Mouse (Mus musculus): ENCODE measurements around the gene Spice1. TPM values are rescaled to one million over a fixed set of nuclear protein-coding genes. Genes with fewer than 3 reads are reported as not detected.

Spice1 gene
- polyA plus RNA-seq, 1 experiment = 0.75 TPM

DNA sequence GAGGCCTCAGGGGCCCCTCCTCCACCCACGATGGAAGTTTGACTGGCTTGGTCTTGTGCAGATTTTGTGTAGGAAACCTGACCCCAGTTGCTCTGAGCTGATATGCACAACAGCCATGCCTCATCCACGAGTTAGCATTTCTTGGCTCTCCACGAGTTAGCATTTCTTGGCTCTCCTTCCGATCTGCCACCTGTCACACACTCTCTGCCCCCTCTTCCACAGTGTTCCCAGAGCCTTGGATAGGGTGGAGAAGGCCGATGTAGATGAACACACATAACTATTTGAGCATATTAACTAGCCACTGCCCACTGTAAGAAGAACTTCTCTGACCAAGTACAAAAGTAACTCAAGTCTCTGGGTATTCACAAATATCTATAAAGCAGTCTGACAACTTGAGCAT lies 81.5 kb downstream of the Spice1 start:
- H3K4me3 ChIP-seq (replicated peaks) = no peak overlapping the region

DNA sequence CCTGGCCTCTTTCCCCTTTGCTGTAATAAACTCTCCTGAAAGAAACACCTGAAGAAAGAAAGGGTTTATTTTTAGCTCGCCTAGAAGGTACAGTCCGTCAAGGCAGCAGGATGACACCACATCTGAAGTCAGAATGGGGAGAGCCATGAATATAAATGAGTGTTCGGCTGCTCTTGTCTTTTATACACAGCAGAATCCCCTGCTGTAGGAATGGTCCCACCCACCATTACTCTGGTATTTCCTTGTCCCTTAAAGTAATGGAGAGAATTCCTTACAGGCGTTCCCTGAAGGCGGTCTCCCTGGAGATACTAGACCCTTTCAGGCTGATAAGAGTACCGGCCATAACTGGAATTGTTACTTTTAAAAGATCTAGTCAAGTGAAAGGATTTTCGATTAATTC lies 83.1 kb downstream of the Spice1 start:
- Histone ChIP-seq H3K27me3 (ENCODE audit: control insufficient read depth) (no peaks in the 10 kb centered on the region), H3K4me3 (replicated peaks) (no peak overlapping the region), H3K9me3 (ENCODE audit: control insufficient read depth, low read length) (no peaks in the 10 kb centered on the region), H3K4me1 (ENCODE audit: control insufficient read depth) (no peaks in the 10 kb centered on the region), H3K36me3 (ENCODE audit: control insufficient read depth) (no peaks in the 10 kb centered on the region)
- TF ChIP-seq GATA1 (IDR thresholded peaks at IDR 0.05; ENCODE audit: low read length) (no peak), TAL1 (IDR thresholded peaks at IDR 0.05; ENCODE audit: low read length) (no peak)

More for the DNA sequence above, 81.5 kb downstream of the Spice1 start:
- H3K9me3 ChIP-seq (ENCODE audit: control insufficient read depth, low read length) = no peaks in the 10 kb centered on the region
- no peak for TF ChIP-seq TAL1 (IDR thresholded peaks at IDR 0.05; ENCODE audit: low read length)
- TF ChIP-seq GATA1 (IDR thresholded peaks at IDR 0.05; ENCODE audit: low read length) = no peak
- no peaks in the 10 kb centered on the region for H3K27me3 ChIP-seq (ENCODE audit: control insufficient read depth)
- H3K36me3 ChIP-seq (ENCODE audit: control insufficient read depth) = no peaks in the 10 kb centered on the region
- no peaks in the 10 kb centered on the region for H3K4me1 ChIP-seq (ENCODE audit: control insufficient read depth)

DNA sequence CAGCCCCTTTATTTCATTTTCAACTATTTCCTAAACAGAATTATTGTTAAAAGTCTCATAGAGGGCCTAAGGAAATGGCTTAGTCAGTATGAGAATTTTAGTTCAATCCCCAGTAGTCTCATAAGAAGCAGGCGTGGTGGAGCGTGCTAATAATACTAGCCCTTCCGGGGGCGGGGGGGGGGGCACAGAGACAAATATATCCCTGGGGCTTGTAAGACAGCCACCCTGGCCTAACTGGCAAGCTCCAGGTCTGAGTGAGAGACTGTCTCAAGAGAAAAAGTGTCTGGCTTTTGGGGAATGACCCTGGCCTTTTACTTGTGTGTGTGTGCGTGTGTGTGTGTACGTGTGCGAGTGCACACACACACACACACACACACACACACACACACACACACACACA lies 88.0 kb downstream of the Spice1 start:
- Histone ChIP-seq H3K4me3 (replicated peaks) (no peak overlapping the region), H3K36me3 (ENCODE audit: control insufficient read depth) (no peaks in the 10 kb centered on the region), H3K4me1 (ENCODE audit: control insufficient read depth) (no peaks in the 10 kb centered on the region), H3K27me3 (ENCODE audit: control insufficient read depth) (no peaks in the 10 kb centered on the region), H3K9me3 (ENCODE audit: control insufficient read depth, low read length) (no peaks in the 10 kb centered on the region)
- TF ChIP-seq TAL1 (IDR thresholded peaks at IDR 0.05; ENCODE audit: low read length) (no peak), GATA1 (IDR thresholded peaks at IDR 0.05; ENCODE audit: low read length) (no peak)

DNA sequence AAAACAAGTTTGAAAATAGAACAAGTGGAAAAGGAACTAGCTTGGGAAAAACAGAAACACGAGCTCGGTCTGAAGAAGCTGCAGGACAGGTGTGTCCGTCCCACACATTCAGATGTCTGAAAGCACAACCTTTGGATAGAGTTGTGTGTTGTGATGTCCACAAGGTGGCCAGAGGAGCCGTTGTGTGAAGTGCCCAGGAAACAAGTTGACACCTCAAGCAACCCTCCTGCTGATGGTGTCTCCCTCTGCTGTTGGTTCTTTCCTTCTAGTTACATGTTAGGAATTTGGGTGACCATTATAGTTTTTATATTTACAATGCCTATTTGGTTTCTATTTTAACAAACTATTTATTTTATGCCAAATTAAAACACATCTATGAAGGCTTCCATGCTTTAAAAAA lies 88.6 kb downstream of the Spice1 start:
- no peaks in the 10 kb centered on the region for H3K27me3 ChIP-seq (ENCODE audit: control insufficient read depth)
- no peak overlapping the region for H3K4me3 ChIP-seq (replicated peaks)
- no peaks in the 10 kb centered on the region for H3K9me3 ChIP-seq (ENCODE audit: control insufficient read depth, low read length)
- no peak for TF ChIP-seq TAL1 (IDR thresholded peaks at IDR 0.05; ENCODE audit: low read length)
- no peak for TF ChIP-seq GATA1 (IDR thresholded peaks at IDR 0.05; ENCODE audit: low read length)
- H3K36me3 ChIP-seq (ENCODE audit: control insufficient read depth) = no peaks in the 10 kb centered on the region
- no peaks in the 10 kb centered on the region for H3K4me1 ChIP-seq (ENCODE audit: control insufficient read depth)

Other genes with a start within 250 kb of the Spice1 start
- gene Atp6v1a, start 207.4 kb upstream of the Spice1 start, polyA plus RNA-seq (2012) = 0.06 and 0.12 TPM in 2 replicates
- gene Naa50, start 207.3 kb upstream of the Spice1 start, polyA plus RNA-seq (2012) = 0.89 and 1.7 TPM in 2 replicates
- 0.26 and 0.51 TPM in 2 replicates for gene Usf3, start 173.9 kb upstream of the Spice1 start, polyA plus RNA-seq (2012)
- not detected in 2 replicates for gene Sidt1, start 13.9 kb upstream of the Spice1 start, polyA plus RNA-seq (2012)
- gene Cfap44, start 47.7 kb downstream of the Spice1 start, polyA plus RNA-seq (2012) = 0.02 TPM in 1 of 2 replicates, not detected in the other
- not detected in 2 replicates for gene Boc, start 211.8 kb downstream of the Spice1 start, polyA plus RNA-seq (2012)